8 mouse cellular contexts compared by ENCODE assay signal in the genomic region with DNA sequence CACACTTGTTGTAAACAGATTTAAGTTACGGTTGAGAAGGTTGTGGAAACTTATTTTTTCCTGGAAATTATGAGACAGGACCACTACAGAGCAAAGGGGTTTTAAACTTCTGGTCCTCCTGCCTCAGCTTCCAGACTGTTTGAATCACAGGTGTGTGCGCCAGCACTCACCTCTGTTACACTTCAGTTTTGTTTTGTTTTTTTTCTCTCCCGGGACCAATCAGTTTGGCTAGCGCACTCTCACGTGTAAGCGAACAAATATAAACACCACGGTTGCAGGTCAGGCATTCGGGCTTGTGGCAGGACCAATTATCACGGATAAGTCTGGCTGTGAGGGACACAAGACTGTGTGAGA. TPM values are rescaled to one million over a fixed set of nuclear protein-coding genes. Genes with fewer than 3 reads are reported as not detected.
DNase-seq lines count a peak whose midpoint lies in the region; ATAC-seq lines count a peak whose summit lies in the region.

No protein-coding gene starts in this region.

- WGBS in heart, embryonic 16.5 days: 1% methylated on average over 9 of the region's 9 CpGs
- 3% methylated on average over 9 of the region's 9 CpGs for WGBS in hindbrain, embryonic 11.5 days
- WGBS in midbrain, embryonic 10.5 days: 5% methylated on average over 9 of the region's 9 CpGs

- no peaks in the 10 kb centered on the region for H3K9me3 ChIP-seq in heart, embryonic 16.5 days (replicated peaks; ENCODE audit: control insufficient read depth, low read length)
- no peaks in the 10 kb centered on the region for H3K9me3 ChIP-seq in hindbrain, embryonic 11.5 days (ENCODE audit: control insufficient read depth, low read length)
- H3K9me3 ChIP-seq in midbrain, embryonic 10.5 days (replicated peaks): no peaks in the 10 kb centered on the region

- H3K4me2 ChIP-seq in heart, embryonic 16.5 days (ENCODE audit: low read depth, low read length): peak overlapping the region; percentile 74
- peak overlapping the region; percentile 64 for H3K4me2 ChIP-seq in hindbrain, embryonic 11.5 days (replicated peaks; ENCODE audit: low read depth, low read length)

- H3K27me3 ChIP-seq in heart, embryonic 16.5 days (ENCODE audit: control insufficient read depth, insufficient read depth, low read length): no peaks in the 10 kb centered on the region
- H3K27me3 ChIP-seq in hindbrain, embryonic 11.5 days (ENCODE audit: control insufficient read depth, insufficient read depth, low read length): no peaks in the 10 kb centered on the region
- H3K27me3 ChIP-seq in midbrain, embryonic 10.5 days (ENCODE audit: low read depth, poor library complexity, severe bottlenecking): no peaks in the 10 kb centered on the region

- H3K36me3 ChIP-seq in heart, embryonic 16.5 days (ENCODE audit: control insufficient read depth, insufficient read depth): no peaks in the 10 kb centered on the region; the same call in 1 of the 2 replicates
- no peaks in the 10 kb centered on the region for H3K36me3 ChIP-seq in hindbrain, embryonic 11.5 days (ENCODE audit: control insufficient read depth, insufficient read depth, low read length)
- peaks cover 18% of the 10 kb centered on the region for H3K36me3 ChIP-seq in midbrain, embryonic 10.5 days

- DNase-seq in heart, adult 18-20 months: no peak
- DNase-seq in MEL-GATA-1-ER (ENCODE audit: extremely low read depth, low read depth): peak; percentile 41
- no peak for DNase-seq in hindbrain, embryonic 11.5 days (ENCODE audit: low spot score)
- no peak for DNase-seq in midbrain, embryonic 10.5 days (ENCODE audit: low spot score)
- no peak for DNase-seq in adrenal gland, postnatal 25 days
- DNase-seq in left cerebral cortex, postnatal 36 days (ENCODE audit: low spot score in 2 of 2): no peak
- no peak for DNase-seq in gastrocnemius, postnatal 25 days

- peak overlapping the region; percentile 76 for H3K4me3 ChIP-seq in heart, embryonic 16.5 days (ENCODE audit: low read length)
- H3K4me3 ChIP-seq in hindbrain, embryonic 11.5 days (ENCODE audit: low read depth, low read length): peak overlapping the region; percentile 99
- H3K4me3 ChIP-seq in midbrain, embryonic 10.5 days: peak overlapping the region; percentile 99

- peak overlapping the region; percentile 79 for H3K9ac ChIP-seq in heart, embryonic 16.5 days (ENCODE audit: low read length)
- H3K9ac ChIP-seq in hindbrain, embryonic 11.5 days (ENCODE audit: low read depth, low read length): peak overlapping the region; percentile 67

- ATAC-seq in heart, embryonic 16.5 days (replicated peaks; ENCODE audit: extremely low read depth, insufficient read depth, low FRiP score): no peak
- ATAC-seq in hindbrain, embryonic 11.5 days (ENCODE audit: low FRiP score): no peak

- peaks cover 25% of the 10 kb centered on the region for H3K4me1 ChIP-seq in heart, embryonic 16.5 days (ENCODE audit: control insufficient read depth, insufficient read depth, low read length)
- H3K4me1 ChIP-seq in hindbrain, embryonic 11.5 days (replicated peaks; ENCODE audit: control insufficient read depth, insufficient read depth, low read length): no peaks in the 10 kb centered on the region
- H3K4me1 ChIP-seq in midbrain, embryonic 10.5 days: peaks cover 32% of the 10 kb centered on the region

- intact Hi-C loops in left cerebral cortex, postnatal 36 days (cut with DNase I): no loop called here

- H3K27ac ChIP-seq in heart, embryonic 16.5 days (ENCODE audit: low read length): peak overlapping the region; percentile 95
- H3K27ac ChIP-seq in hindbrain, embryonic 11.5 days (ENCODE audit: low read depth, low read length): peak overlapping the region; percentile 65; the same call in 1 of the 2 replicates
- H3K27ac ChIP-seq in midbrain, embryonic 10.5 days (replicated peaks): peak overlapping the region; percentile 97

RNA-seq across cellular contexts. Expression of gene Wee1, which starts 0.7 kb away (rescaled TPM):
- polyA plus RNA-seq in heart, embryonic 16.5 days (2015; fragmentation: Nextera tagmentation; extraction: Ambion mirVana): 20.8 and 20.9 TPM in 2 replicates
- total RNA-seq in heart, adult 18-20 months (2021): 10 to 100 TPM in 1 of 2 experiments, 1 to 10 TPM in 1; 9.2 to 11.3 TPM
- polyA plus RNA-seq in hindbrain, embryonic 11.5 days (2014; fragmentation: Nextera tagmentation; extraction: Ambion mirVana): 25.7 and 26.6 TPM in 2 replicates
- 28.7 and 28.9 TPM in 2 replicates for polyA plus RNA-seq in midbrain, embryonic 10.5 days (2016; fragmentation: Nextera tagmentation; extraction: Ambion mirVana)
- total RNA-seq in adrenal gland, postnatal 25 days (2021): 14.5 and 17.0 TPM in 2 replicates
- 10 to 100 TPM; 24.7 to 25.0 TPM for total RNA-seq in left cerebral cortex, postnatal 36 days (2021)
- 1 to 10 TPM; 1.6 to 3.1 TPM for total RNA-seq in gastrocnemius, postnatal 25 days (2021)
